Mouse (Mus musculus) forebrain, embryonic 13.5 days (tissue): ENCODE measurements around the gene Tm9sf2. TPM values are rescaled to one million over a fixed set of nuclear protein-coding genes. Genes with fewer than 3 reads are reported as not detected.

Source experiments
- ATAC-seq: fragments of 200-750 bp; cut with Nextera tagmentation; 2 replicates; pipeline ENCODE4 v1.8.0; 2017
- H3K27ac ChIP-seq: fragments of 300-500 bp; sonication (generic); 2 replicates; pipeline ENCODE4 v1.5.1; 2015; ENCODE audit warnings: inconsistent platforms, mild to moderate bottlenecking, moderate library complexity
- H3K27me3 ChIP-seq: fragments of 300-500 bp; sonication (generic); 2 replicates; pipeline ENCODE4 v1.6.1; 2015; ENCODE audit warnings: mild to moderate bottlenecking, inconsistent platforms
- H3K36me3 ChIP-seq: fragments of 300-500 bp; sonication (generic); 2 replicates; pipeline ENCODE4 v1.6.1; 2015; ENCODE audit warnings: mild to moderate bottlenecking, inconsistent platforms; ENCODE audit not compliant: poor library complexity, severe bottlenecking
- H3K4me1 ChIP-seq: fragments of 300-500 bp; sonication (generic); 2 replicates; pipeline ENCODE4 v1.6.1; 2015; ENCODE audit warnings: inconsistent platforms
- H3K4me2 ChIP-seq: fragments of 300-500 bp; sonication (generic); 2 replicates; pipeline ENCODE4 v1.6.1; 2015; ENCODE audit warnings: inconsistent platforms, mild to moderate bottlenecking, moderate library complexity
- H3K4me3 ChIP-seq: fragments of 300-500 bp; sonication (generic); 2 replicates; pipeline ENCODE4 v1.5.1; 2015; ENCODE audit warnings: mild to moderate bottlenecking, inconsistent platforms
- H3K9ac ChIP-seq: fragments of 300-500 bp; sonication (generic); 2 replicates; pipeline ENCODE4 v1.6.1; 2015; ENCODE audit warnings: mild to moderate bottlenecking, inconsistent platforms
- H3K9me3 ChIP-seq: fragments of 300-500 bp; sonication (generic); replicated peaks from 2 replicates; pipeline ENCODE4 v1.6.1; 2016; ENCODE audit warnings: inconsistent platforms
- WGBS: fragments of 180-500 bp; shearing (Covaris S2); methylation state at CpG from one replicate; pipeline ENCODE4 v1.1.7; 2015; 5-methylcytosine and 5-hydroxymethylcytosine counted together
- polyA plus RNA-seq: library from polyadenylated mRNA; unstranded; fragments of >200 nt; fragmentation: Nextera tagmentation; extraction: Ambion mirVana; gene quantifications from 2 replicates; pipeline ENCODE4 v1.2.1, GENCODE M21; 2015

Gene Tm9sf2
- polyA plus RNA-seq, 1 experiment from 2014 or later: 103 TPM

- Histone ChIP-seq H3K27me3 (no peaks in the 10 kb centered on the region), H3K9ac (peak overlapping the region; percentile 63), H3K4me3 (peak overlapping the region; percentile 99), H3K27ac (peak overlapping the region; percentile 91), H3K36me3 (peaks cover 1% of the 10 kb centered on the region; the same call in 1 of the 2 replicates), H3K9me3 (no peaks in the 10 kb centered on the region), H3K4me2 (peak overlapping the region; percentile 87), H3K4me1 (peaks cover 42% of the 10 kb centered on the region)
- ATAC-seq: no peak; the same call in 1 of the 2 replicates
- whole genome bisulfite sequencing: 66% methylated on average over 16 of the region's 16 CpGs
These were observed 1.2 kb upstream of the Tm9sf2 start for GRCm38 (mm10) chr14:122105391-122106285.

DNA sequence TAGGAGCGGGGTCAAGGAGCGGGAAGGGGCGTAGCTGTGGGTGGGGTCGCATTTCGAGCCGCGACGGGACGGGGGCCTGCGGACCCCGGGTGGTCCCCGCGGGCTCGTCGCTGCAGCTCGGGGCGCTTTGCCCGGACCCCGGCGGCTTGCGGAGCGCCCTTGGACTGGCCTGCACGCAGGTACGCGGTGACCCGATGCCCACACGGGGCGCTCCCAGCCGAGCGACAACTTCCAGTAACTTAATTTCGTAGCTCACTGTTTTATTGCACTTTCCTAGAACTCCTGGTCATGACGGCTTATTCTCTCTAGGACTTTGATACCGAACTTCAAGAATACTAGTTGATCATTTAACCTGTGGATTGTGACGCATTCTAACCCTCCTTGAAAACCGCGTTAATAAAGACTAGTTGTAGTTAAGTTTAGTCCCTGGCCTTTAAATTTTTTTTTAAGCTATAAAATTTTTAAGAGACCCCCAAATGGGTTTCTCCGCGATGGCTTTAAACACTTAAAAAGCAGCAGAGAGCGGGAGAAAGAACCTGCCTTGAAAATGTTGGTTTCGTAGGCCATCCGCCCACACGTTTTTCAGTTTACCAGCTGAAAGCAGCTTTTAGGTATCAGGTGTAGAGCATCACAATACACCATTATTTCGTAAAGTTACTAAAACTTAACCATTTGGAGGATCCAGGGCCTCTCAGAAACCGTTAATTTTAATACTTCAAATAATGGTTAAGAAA, 810 bp downstream of the Tm9sf2 start:
- Histone ChIP-seq H3K9me3 (no peaks in the 10 kb centered on the region), H3K27me3 (no peaks in the 10 kb centered on the region), H3K36me3 (peaks cover 11% of the 10 kb centered on the region), H3K27ac (peak overlapping the region; percentile 92), H3K9ac (peak overlapping the region; percentile 95), H3K4me3 (peak overlapping the region; percentile 99), H3K4me1 (peaks cover 42% of the 10 kb centered on the region), H3K4me2 (peak overlapping the region; percentile 87)
- WGBS: 5% methylated on average over 44 of the region's 44 CpGs
- no peak; the same call in 1 of the 2 replicates for ATAC-seq

DNA sequence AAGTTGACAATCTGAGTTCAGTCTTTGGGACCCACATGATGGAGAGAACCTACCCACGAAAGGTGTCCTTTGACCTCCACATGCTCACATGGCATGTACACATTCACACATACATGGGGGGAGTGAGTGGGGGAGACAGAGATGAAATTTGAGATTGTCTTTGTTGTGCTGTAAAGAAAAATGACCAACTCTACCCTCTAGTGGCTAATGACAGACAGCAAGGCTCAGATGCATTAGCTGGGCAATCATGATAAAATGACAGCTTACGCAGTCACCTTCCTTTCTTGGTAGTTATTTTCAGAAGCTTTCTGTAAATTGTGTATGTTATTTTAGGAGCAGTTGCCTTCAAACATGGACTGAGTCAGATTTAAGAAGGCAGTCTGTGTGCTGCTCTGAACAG, 4.8 kb downstream of the Tm9sf2 start:
- no peak for ATAC-seq
- WGBS: 98% methylated on average over 2 of the region's 2 CpGs
- Histone ChIP-seq H3K36me3 (peaks cover 11% of the 10 kb centered on the region), H3K4me3 (no peak overlapping the region), H3K27me3 (no peaks in the 10 kb centered on the region), H3K9me3 (no peaks in the 10 kb centered on the region), H3K27ac (no peak overlapping the region), H3K9ac (no peak overlapping the region), H3K4me1 (peaks cover 28% of the 10 kb centered on the region), H3K4me2 (no peak overlapping the region)

DNA sequence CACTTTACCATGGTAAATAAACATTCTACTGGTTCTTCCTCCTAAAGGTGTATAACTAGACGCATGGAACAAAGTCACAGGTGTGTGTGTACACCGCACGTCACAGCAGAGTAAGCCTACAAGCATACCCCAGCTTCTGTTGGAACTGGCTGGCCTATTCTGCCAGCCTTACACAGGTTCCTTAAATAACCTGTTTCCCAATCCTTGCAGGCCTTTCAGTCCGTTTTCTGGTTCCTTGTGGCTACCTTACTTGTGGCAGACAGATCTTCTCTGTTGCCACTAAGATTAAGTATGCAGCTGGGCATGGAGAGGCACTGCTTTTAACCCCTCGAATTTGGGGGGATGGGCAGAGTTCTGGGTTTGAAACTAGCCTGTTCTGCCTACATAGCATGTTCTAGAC, 5.5 kb downstream of the Tm9sf2 start:
- 91% methylated on average over 5 of the region's 5 CpGs for WGBS
- Histone ChIP-seq H3K4me3 (no peak overlapping the region), H3K4me1 (peaks cover 28% of the 10 kb centered on the region), H3K4me2 (no peak overlapping the region), H3K27ac (no peak overlapping the region), H3K27me3 (no peaks in the 10 kb centered on the region), H3K36me3 (peaks cover 11% of the 10 kb centered on the region), H3K9me3 (no peaks in the 10 kb centered on the region), H3K9ac (no peak overlapping the region)
- ATAC-seq: no peak

DNA sequence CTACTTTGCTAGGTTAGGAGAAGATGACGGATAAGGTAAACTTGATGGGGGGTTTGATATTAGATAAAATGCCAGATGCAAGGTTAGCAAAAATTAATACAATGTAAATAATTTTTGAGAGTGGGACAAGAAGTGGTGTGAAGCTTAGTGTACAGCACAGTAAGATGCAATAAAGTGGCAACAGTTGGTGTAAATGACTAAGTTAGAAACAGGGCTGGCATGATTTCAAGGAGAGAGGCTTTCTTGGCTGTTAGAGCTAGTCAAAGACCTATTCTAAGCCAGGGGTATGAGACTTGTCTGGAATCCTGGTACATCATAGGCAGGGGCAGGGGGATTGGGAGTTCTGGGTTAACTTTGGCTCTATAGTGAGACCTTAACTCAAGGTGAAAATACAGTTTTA, 9.4 kb downstream of the Tm9sf2 start:
- Histone ChIP-seq H3K4me3 (no peak overlapping the region), H3K9ac (no peak overlapping the region), H3K27ac (no peak overlapping the region), H3K9me3 (no peaks in the 10 kb centered on the region), H3K36me3 (peaks cover 4% of the 10 kb centered on the region), H3K4me1 (0 out of 2 replicates have a peak, but pooled peaks cover 5% of the 10 kb centered on the region), H3K4me2 (no peak overlapping the region), H3K27me3 (no peaks in the 10 kb centered on the region)
- WGBS: 95% methylated on average over 1 of the region's 1 CpGs
- ATAC-seq: no peak

DNA sequence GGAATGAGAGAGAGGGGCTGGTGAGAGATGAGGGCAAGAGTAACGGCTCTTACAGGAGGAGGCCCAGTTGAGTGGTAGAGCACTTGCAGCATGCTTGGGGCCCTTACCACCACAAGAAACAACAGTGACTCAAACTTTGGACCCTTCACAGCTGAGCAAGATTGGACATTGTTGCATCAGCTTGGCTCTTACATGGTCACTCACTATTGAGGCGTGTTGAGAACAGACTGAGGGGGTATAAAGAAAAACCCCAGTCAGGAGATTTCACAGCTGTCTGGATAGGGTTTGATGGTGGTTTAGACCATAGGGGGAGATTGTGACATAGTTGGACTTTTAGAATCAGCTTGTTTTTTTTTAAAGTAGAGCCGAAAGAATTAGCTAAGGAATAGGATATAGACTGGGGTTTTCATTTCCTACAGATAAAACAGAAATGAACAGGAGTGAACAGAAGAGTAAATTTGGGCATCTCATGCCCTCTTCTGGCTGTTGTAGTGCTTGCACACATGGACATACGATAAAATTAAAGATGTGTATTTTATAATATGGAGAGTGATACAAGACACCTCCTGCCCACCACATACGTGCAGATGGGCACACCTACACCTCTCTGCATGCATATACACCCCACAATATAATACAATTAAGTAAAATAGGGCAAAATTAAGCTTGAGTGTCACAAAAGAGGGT, 23.4 kb downstream of the Tm9sf2 start:
- H3K4me2 ChIP-seq: no peak overlapping the region
- 83% methylated on average over 5 of the region's 5 CpGs for WGBS
- H3K27me3 ChIP-seq: no peaks in the 10 kb centered on the region
- no peak overlapping the region for H3K4me3 ChIP-seq
- H3K36me3 ChIP-seq: peaks cover 45% of the 10 kb centered on the region
- H3K4me1 ChIP-seq: no peaks in the 10 kb centered on the region
- no peak overlapping the region for H3K9ac ChIP-seq
- no peak for ATAC-seq
- no peaks in the 10 kb centered on the region for H3K9me3 ChIP-seq
- H3K27ac ChIP-seq: no peak overlapping the region

DNA sequence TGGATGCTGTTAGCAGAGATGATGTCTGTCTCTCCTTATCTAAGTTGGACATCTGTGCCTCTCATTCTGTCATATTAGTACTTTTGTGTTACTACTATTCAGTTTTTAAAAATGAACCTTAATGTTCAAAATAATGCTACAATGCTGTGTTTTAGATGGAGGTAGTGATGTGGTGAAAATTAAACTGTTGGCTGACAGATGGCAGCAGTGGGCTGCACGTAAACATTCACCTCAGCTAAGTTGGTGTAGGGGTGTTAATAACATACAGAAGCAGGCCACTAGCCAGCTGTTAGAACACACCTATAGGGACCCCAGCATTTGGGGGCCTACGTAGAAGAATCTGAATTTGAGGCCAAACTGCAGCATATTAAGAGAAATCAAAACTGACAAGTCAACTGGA, 24.8 kb downstream of the Tm9sf2 start:
- Histone ChIP-seq H3K9me3 (no peaks in the 10 kb centered on the region), H3K27ac (no peak overlapping the region), H3K4me2 (no peak overlapping the region), H3K4me3 (no peak overlapping the region), H3K9ac (no peak overlapping the region), H3K27me3 (no peaks in the 10 kb centered on the region), H3K4me1 (no peaks in the 10 kb centered on the region), H3K36me3 (peaks cover 40% of the 10 kb centered on the region)
- ATAC-seq: no peak
- WGBS: 83% methylated on average over 2 of the region's 2 CpGs

- ATAC-seq: no peak
- H3K27ac ChIP-seq: no peak overlapping the region
- no peaks in the 10 kb centered on the region for H3K4me1 ChIP-seq
- H3K9ac ChIP-seq: no peak overlapping the region
- H3K4me2 ChIP-seq: no peak overlapping the region
- 95% methylated on average over 3 of the region's 3 CpGs for WGBS
- peaks cover 36% of the 10 kb centered on the region for H3K36me3 ChIP-seq
- H3K4me3 ChIP-seq: no peak overlapping the region
- no peaks in the 10 kb centered on the region for H3K27me3 ChIP-seq
- no peaks in the 10 kb centered on the region for H3K9me3 ChIP-seq
These were observed 29.6 kb downstream of the Tm9sf2 start for GRCm38 (mm10) chr14:122136368-122136928.

GRCm38 (mm10) chr14:122137234-122137633, 30.4 kb downstream of the Tm9sf2 start:
- Histone ChIP-seq H3K27ac (no peak overlapping the region), H3K27me3 (no peaks in the 10 kb centered on the region), H3K4me1 (no peaks in the 10 kb centered on the region), H3K9ac (no peak overlapping the region), H3K4me2 (no peak overlapping the region), H3K36me3 (peaks cover 43% of the 10 kb centered on the region), H3K9me3 (no peaks in the 10 kb centered on the region), H3K4me3 (no peak overlapping the region)
- WGBS: 96% methylated on average over 7 of the region's 7 CpGs
- no peak for ATAC-seq

DNA sequence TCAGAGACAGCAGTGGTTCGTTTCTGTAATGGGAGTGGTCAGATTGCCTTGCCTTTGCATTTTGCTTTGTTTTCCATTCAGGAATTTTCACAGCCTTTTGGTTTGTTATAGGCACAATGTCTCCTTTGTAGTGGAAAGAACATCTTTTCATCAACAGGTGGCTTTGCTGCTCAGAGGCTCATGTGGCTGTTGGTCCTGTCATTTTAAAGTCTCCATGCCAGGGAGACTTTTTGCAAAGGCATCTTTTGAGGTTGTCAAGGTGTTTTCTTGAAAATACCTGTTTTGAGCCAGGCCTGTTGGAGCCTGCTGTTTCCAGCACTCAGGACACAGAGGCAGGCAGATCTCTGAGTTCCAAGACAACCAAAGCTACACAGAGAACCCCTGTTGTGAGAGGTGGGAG, 33.3 kb downstream of the Tm9sf2 start:
- no peaks in the 10 kb centered on the region for H3K9me3 ChIP-seq
- H3K9ac ChIP-seq: no peak overlapping the region
- peaks cover 64% of the 10 kb centered on the region for H3K36me3 ChIP-seq
- no peak overlapping the region for H3K27ac ChIP-seq
- ATAC-seq: no peak
- WGBS: 49% methylated on average over 1 of the region's 1 CpGs
- H3K4me3 ChIP-seq: no peak overlapping the region
- H3K27me3 ChIP-seq: no peaks in the 10 kb centered on the region
- H3K4me1 ChIP-seq: no peaks in the 10 kb centered on the region
- H3K4me2 ChIP-seq: no peak overlapping the region

GRCm38 (mm10) chr14:122143585-122144269, 36.9 kb downstream of the Tm9sf2 start:
- H3K4me3 ChIP-seq: no peak overlapping the region
- no peaks in the 10 kb centered on the region for H3K27me3 ChIP-seq
- H3K4me1 ChIP-seq: no peaks in the 10 kb centered on the region
- no peak overlapping the region for H3K27ac ChIP-seq
- no peak overlapping the region for H3K9ac ChIP-seq
- WGBS: 95% methylated on average over 4 of the region's 4 CpGs
- H3K9me3 ChIP-seq: no peaks in the 10 kb centered on the region
- H3K4me2 ChIP-seq: no peak overlapping the region
- peaks cover 86% of the 10 kb centered on the region for H3K36me3 ChIP-seq
- ATAC-seq: no peak
